ENCODE assay signal across 8 mouse cellular contexts in the genomic region with DNA sequence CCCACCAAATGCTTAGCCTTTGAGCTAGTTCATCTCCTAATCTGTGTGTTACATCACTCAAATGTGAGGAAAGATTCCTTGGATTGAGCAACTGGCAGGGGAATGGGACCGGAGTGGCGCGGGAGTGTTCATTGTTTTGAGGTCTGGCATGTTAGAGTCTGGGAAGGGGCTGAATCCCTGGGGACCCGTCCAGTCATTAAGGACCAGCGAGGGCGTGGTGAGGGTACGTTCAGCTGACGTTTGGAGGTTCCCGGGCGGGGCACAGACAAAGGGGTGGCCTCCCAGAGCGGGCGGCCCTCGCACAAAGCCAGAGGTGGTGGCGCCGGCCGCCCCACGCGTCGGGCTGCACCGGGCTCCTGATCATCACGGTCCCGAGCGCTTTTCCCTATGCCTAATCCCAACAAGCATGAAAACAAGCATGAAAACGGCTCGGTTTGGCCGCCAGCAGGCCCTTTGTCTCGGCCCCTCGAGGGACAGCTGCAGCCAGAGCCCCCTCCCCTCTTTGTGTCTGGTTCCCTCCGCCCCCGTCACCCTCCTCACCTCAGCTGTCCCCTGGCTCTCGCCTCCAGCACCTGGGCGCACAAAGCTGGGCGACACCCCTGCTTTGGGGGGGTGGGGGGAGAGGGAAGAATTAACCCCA. TPM values are rescaled to one million over a fixed set of nuclear protein-coding genes. Genes with fewer than 3 reads are reported as not detected.
DNase-seq lines count a peak whose midpoint lies in the region; ATAC-seq and TF ChIP-seq lines count a peak whose summit lies in the region.

No protein-coding gene starts in this region.

- H3K27me3 ChIP-seq in kidney, postnatal 0 days (ENCODE audit: insufficient read depth, low read length) = no peaks in the 10 kb centered on the region; the same call in 1 of the 2 replicates
- H3K27me3 ChIP-seq in hindbrain, postnatal 0 days (ENCODE audit: insufficient read depth, low read length) = no peaks in the 10 kb centered on the region

- H3K9me3 ChIP-seq in kidney, postnatal 0 days (replicated peaks; ENCODE audit: low read length) = no peaks in the 10 kb centered on the region
- no peaks in the 10 kb centered on the region for H3K9me3 ChIP-seq in hindbrain, postnatal 0 days (ENCODE audit: low read length)

- H3K36me3 ChIP-seq in kidney, postnatal 0 days (ENCODE audit: insufficient read depth, low read length) = no peaks in the 10 kb centered on the region
- no peaks in the 10 kb centered on the region for H3K36me3 ChIP-seq in hindbrain, postnatal 0 days (ENCODE audit: insufficient read depth, low read length)

- 7% methylated on average over 29 of the region's 33 CpGs for WGBS in kidney, postnatal 0 days
- 2% methylated on average over 33 of the region's 33 CpGs for whole genome bisulfite sequencing in hindbrain, postnatal 0 days

- DNase-seq in kidney, postnatal 0 days (ENCODE audit: low spot score) = no peak
- DNase-seq in kidney, postnatal 14 days = no peak
- peak; percentile 67 for DNase-seq in embryo, embryonic 9.5 days (ENCODE audit: extremely low spot score)
- peak; percentile 34 for DNase-seq in hindbrain, postnatal 0 days (ENCODE audit: low spot score)
- DNase-seq in neural tube, embryonic 10.5 days (ENCODE audit: extremely low spot score, low spot score) = peak; percentile 73
- no peak for DNase-seq in spleen, adult 18-20 months
- DNase-seq in spleen, adult 12 weeks (ENCODE audit: low spot score) = no peak
- DNase-seq in layer of hippocampus, adult 9-10 months (ENCODE audit: low spot score) = no peak

- no peak for ATAC-seq in kidney, postnatal 0 days (replicated peaks; ENCODE audit: low FRiP score, low read depth)
- peak; percentile 35; the same call in 1 of the 2 replicates for ATAC-seq in hindbrain, postnatal 0 days

- H3K9ac ChIP-seq in kidney, postnatal 0 days (ENCODE audit: low read depth, low read length) = peak overlapping the region; percentile 45
- H3K9ac ChIP-seq in hindbrain, postnatal 0 days (replicated peaks; ENCODE audit: low read length) = peak overlapping the region; percentile 50

- TF ChIP-seq CTCF in kidney, postnatal 0 days (IDR thresholded peaks at IDR 0.05; ENCODE audit: low read depth) = no peak
- no peak for TF ChIP-seq CTCF in hindbrain, postnatal 0 days (IDR thresholded peaks at IDR 0.05; ENCODE audit: low read depth)

- peak overlapping the region; percentile 57 for H3K4me2 ChIP-seq in kidney, postnatal 0 days (ENCODE audit: low read length)
- H3K4me2 ChIP-seq in hindbrain, postnatal 0 days (ENCODE audit: low read depth, low read length) = peak overlapping the region; percentile 55

- H3K4me1 ChIP-seq in kidney, postnatal 0 days (replicated peaks; ENCODE audit: insufficient read depth, low read length) = 0 out of 2 replicates have a peak, but pooled peaks cover 5% of the 10 kb centered on the region
- peaks cover 11% of the 10 kb centered on the region; the same call in 1 of the 2 replicates for H3K4me1 ChIP-seq in hindbrain, postnatal 0 days (ENCODE audit: insufficient read depth, low read length)

- H3K27ac ChIP-seq in kidney, postnatal 0 days = no peak overlapping the region
- no peak overlapping the region for H3K27ac ChIP-seq in hindbrain, postnatal 0 days

- peak overlapping the region; percentile 26 for H3K4me3 ChIP-seq in kidney, postnatal 0 days (replicated peaks; ENCODE audit: low read depth, low read length)
- peak overlapping the region; percentile 23 for H3K4me3 ChIP-seq in hindbrain, postnatal 0 days (ENCODE audit: low read length)

RNA-seq across cellular contexts. Expression of a gene that starts 10.2 kb away (rescaled TPM):
- polyA plus RNA-seq in kidney, postnatal 0 days (2015; fragmentation: Nextera tagmentation; extraction: Ambion mirVana) = 1.3 and 1.9 TPM in 2 replicates
- total RNA-seq in hindbrain, postnatal 0 days (2014; rRNA removed) = 74.9 and 93.8 TPM in 2 replicates
- polyA plus RNA-seq in hindbrain, postnatal 0 days (2015; fragmentation: Nextera tagmentation; extraction: Ambion mirVana) = 28.7 and 30.2 TPM in 2 replicates

RNA-seq across cellular contexts. Expression of a gene that starts 57.6 kb away (rescaled TPM):
- polyA plus RNA-seq in kidney, postnatal 0 days (2015; fragmentation: Nextera tagmentation; extraction: Ambion mirVana) = 450 and 458 TPM in 2 replicates
- 164 and 207 TPM in 2 replicates for total RNA-seq in hindbrain, postnatal 0 days (2014; rRNA removed)
- polyA plus RNA-seq in hindbrain, postnatal 0 days (2015; fragmentation: Nextera tagmentation; extraction: Ambion mirVana) = 465 and 473 TPM in 2 replicates

Comparison
In these comparisons a context has a peak if more than half of its experiments do, and no peak if none do; other contexts are left out.
1. DNase-seq: peak in embryo, embryonic 9.5 days (single experiment), hindbrain, postnatal 0 days (single experiment) and neural tube, embryonic 10.5 days (single experiment); none in kidney, postnatal 0 days (single experiment), kidney, postnatal 14 days (single experiment), spleen, adult 18-20 months (0 of 2), spleen, adult 12 weeks (single experiment) and layer of hippocampus, adult 9-10 months (single experiment).
2. RNA of a gene that starts 10.2 kb away (polyA plus RNA-seq): 28.7 to 30.2 TPM in hindbrain, postnatal 0 days; 1.3 to 1.9 TPM in kidney, postnatal 0 days; every median in the first group is over 10 times any median in the second.